Mouse (Mus musculus) midbrain, embryonic 16.5 days (tissue): ENCODE measurements around the gene Scyl3. TPM values are rescaled to one million over a fixed set of nuclear protein-coding genes. Genes with fewer than 3 reads are reported as not detected.
A peak's percentile ranks its signal among the peaks of the same experiment; 100 is the strongest.

Experiments
- ATAC-seq: fragments of 200-750 bp; cut with Nextera tagmentation; 2 replicates; pipeline ENCODE4 v1.8.0; 2017; ENCODE audit warnings: moderate TSS enrichment
- H3K27ac ChIP-seq: fragments of 300-500 bp; sonication (generic); 2 replicates; pipeline ENCODE4 v1.5.1; 2014; ENCODE audit warnings: mild to moderate bottlenecking, low read length, mixed read lengths
- H3K27me3 ChIP-seq: fragments of 300-500 bp; sonication (generic); 2 replicates; pipeline ENCODE4 v1.6.1; 2014; ENCODE audit warnings: low read depth, low read length, mixed read lengths; ENCODE audit not compliant: control insufficient read depth, insufficient read depth
- H3K36me3 ChIP-seq: fragments of 300-500 bp; sonication (generic); 2 replicates; pipeline ENCODE4 v1.6.1; 2014; ENCODE audit warnings: mild to moderate bottlenecking, low read length, moderate library complexity, mixed read lengths; ENCODE audit not compliant: control insufficient read depth, insufficient read depth
- H3K4me1 ChIP-seq: fragments of 300-500 bp; sonication (generic); 2 replicates; pipeline ENCODE4 v1.6.1; 2014; ENCODE audit warnings: mild to moderate bottlenecking, low read length, mixed read lengths; ENCODE audit not compliant: control insufficient read depth, insufficient read depth
- H3K4me2 ChIP-seq: fragments of 300-500 bp; sonication (generic); 2 replicates; pipeline ENCODE4 v1.6.1; 2014; ENCODE audit warnings: mild to moderate bottlenecking, low read length, mixed read lengths
- H3K4me3 ChIP-seq: fragments of 300-500 bp; sonication (generic); 2 replicates; pipeline ENCODE4 v1.5.1; 2014; ENCODE audit warnings: low read depth, mild to moderate bottlenecking, low read length, moderate library complexity, mixed read lengths
- H3K9ac ChIP-seq: fragments of 300-500 bp; sonication (generic); 2 replicates; pipeline ENCODE4 v1.6.1; 2014; ENCODE audit warnings: low read depth, low read length, mixed read lengths
- H3K9me3 ChIP-seq: fragments of 300-500 bp; sonication (generic); replicated peaks from 2 replicates; pipeline ENCODE4 v1.6.1; 2014; ENCODE audit warnings: mild to moderate bottlenecking, low read length, mixed read lengths; ENCODE audit not compliant: control insufficient read depth, poor library complexity, severe bottlenecking
- WGBS: fragments of 180-500 bp; shearing (Covaris S2); extraction: QIAGEN DNeasy Blood & Tissue Kit; methylation state at CpG from one replicate; pipeline ENCODE4 v1.1.7; 2014; 5-methylcytosine and 5-hydroxymethylcytosine counted together
- polyA plus RNA-seq: library from polyadenylated mRNA; unstranded; fragments of >200 nt; fragmentation: Nextera tagmentation; extraction: Ambion mirVana; gene quantifications from 2 replicates; pipeline ENCODE4 v1.2.1, GENCODE M21; 2015

Gene Scyl3
- polyA plus RNA-seq, 1 experiment from 2014 or later = 13.0 TPM

- Histone ChIP-seq H3K27me3 (no peaks in the 10 kb centered on the region), H3K4me3 (peak overlapping the region; percentile 95), H3K9ac (peak overlapping the region; percentile 95), H3K4me1 (peaks cover 17% of the 10 kb centered on the region), H3K36me3 (peaks cover 3% of the 10 kb centered on the region; the same call in 1 of the 2 replicates), H3K27ac (peak overlapping the region; percentile 89), H3K9me3 (no peaks in the 10 kb centered on the region), H3K4me2 (peak overlapping the region; percentile 90)
- 4% methylated on average over 12 of the region's 12 CpGs for WGBS
- no peak; the same call in 1 of the 2 replicates for ATAC-seq
These were observed 1.5 kb downstream of the Scyl3 start for GRCm38 (mm10) chr1:163930458-163930794.

DNA sequence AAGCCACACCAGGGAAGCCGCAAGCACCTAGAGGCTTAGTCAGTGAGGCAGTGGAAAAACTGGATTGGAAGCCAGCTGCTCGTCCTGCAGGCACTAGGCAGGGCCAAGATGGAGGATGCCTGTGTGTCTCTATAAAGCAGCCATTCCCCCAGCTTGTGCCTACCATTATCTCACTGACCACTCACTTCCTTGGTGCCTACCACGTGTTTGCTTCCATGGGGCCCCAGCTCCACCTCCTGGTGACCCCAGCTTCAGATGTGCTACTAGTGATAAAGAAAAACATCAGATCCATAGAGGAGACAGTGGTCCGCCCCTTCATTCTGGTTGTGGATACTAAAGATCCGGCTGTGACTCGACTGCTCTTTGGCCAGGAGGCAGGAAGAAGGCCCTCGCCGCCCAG, 2.9 kb downstream of the Scyl3 start:
- H3K4me2 ChIP-seq = no peak overlapping the region
- 84% methylated on average over 8 of the region's 8 CpGs for WGBS
- H3K9ac ChIP-seq = no peak overlapping the region
- peaks cover 3% of the 10 kb centered on the region; the same call in 1 of the 2 replicates for H3K36me3 ChIP-seq
- peaks cover 17% of the 10 kb centered on the region for H3K4me1 ChIP-seq
- H3K4me3 ChIP-seq = no peak overlapping the region
- H3K27ac ChIP-seq = no peak overlapping the region
- no peaks in the 10 kb centered on the region for H3K27me3 ChIP-seq
- H3K9me3 ChIP-seq = no peaks in the 10 kb centered on the region
- no peak for ATAC-seq

GRCm38 (mm10) chr1:163934591-163934990, 5.7 kb downstream of the Scyl3 start:
- H3K4me1 ChIP-seq = peaks cover 11% of the 10 kb centered on the region
- ATAC-seq = no peak
- no peak overlapping the region for H3K27ac ChIP-seq
- no peaks in the 10 kb centered on the region for H3K9me3 ChIP-seq
- no peak overlapping the region for H3K4me3 ChIP-seq
- H3K9ac ChIP-seq = no peak overlapping the region
- H3K4me2 ChIP-seq = no peak overlapping the region
- no peaks in the 10 kb centered on the region for H3K27me3 ChIP-seq
- peaks cover 8% of the 10 kb centered on the region for H3K36me3 ChIP-seq
- 96% methylated on average over 2 of the region's 2 CpGs for WGBS

DNA sequence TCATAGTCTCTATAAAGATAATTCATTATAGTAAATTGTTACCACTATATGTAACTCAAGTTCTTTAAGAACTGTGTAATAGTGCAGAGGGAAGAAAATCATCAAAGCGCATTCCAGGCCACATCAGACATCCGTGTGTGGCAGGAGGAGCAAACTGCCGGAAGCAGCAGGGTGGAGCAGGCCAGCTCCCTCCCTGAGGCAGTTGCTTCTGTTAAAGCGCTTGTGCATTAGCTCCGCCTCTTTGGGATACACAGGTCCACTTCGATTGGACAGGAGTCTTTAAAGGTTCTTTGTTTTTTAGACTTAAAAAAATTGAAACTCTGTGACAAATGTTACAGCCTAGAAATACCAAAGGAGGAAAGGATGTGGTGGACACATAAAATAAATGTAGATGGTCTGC, 13.2 kb downstream of the Scyl3 start:
- Histone ChIP-seq H3K36me3 (peaks cover 38% of the 10 kb centered on the region), H3K27me3 (no peaks in the 10 kb centered on the region), H3K9me3 (no peaks in the 10 kb centered on the region), H3K9ac (no peak overlapping the region), H3K4me3 (no peak overlapping the region), H3K4me2 (no peak overlapping the region), H3K27ac (no peak overlapping the region), H3K4me1 (no peaks in the 10 kb centered on the region)
- ATAC-seq = no peak
- 72% methylated on average over 6 of the region's 6 CpGs for WGBS

GRCm38 (mm10) chr1:163953396-163953795, 24.5 kb downstream of the Scyl3 start:
- H3K4me3 ChIP-seq = no peak overlapping the region
- H3K27ac ChIP-seq = no peak overlapping the region
- no peak overlapping the region for H3K9ac ChIP-seq
- H3K36me3 ChIP-seq = peaks cover 24% of the 10 kb centered on the region
- H3K4me2 ChIP-seq = no peak overlapping the region
- WGBS = 91% methylated on average over 2 of the region's 2 CpGs
- no peaks in the 10 kb centered on the region for H3K9me3 ChIP-seq
- H3K4me1 ChIP-seq = no peaks in the 10 kb centered on the region
- no peaks in the 10 kb centered on the region for H3K27me3 ChIP-seq
- no peak for ATAC-seq

DNA sequence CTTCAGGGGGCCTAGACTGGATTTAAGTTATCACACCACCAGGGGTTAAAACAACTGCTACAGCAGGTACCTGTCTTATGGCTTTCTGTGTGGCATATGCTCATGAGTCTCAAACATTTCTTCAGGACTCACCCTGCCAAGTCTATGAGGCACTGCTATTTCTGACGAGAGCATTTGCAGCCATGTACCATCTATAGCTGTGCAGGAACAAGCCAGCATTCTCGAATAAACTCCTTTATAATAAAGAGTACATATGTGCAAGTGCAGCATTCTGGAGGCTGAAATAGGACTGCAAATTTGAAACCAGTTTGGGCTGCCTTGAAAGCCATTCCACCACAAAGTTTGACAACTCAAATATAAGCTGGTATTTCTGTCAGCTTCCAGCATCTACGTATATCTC, 29.1 kb downstream of the Scyl3 start:
- H3K9ac ChIP-seq = no peak overlapping the region
- H3K4me1 ChIP-seq = no peaks in the 10 kb centered on the region
- H3K36me3 ChIP-seq = peaks cover 5% of the 10 kb centered on the region
- no peak for ATAC-seq
- no peak overlapping the region for H3K27ac ChIP-seq
- no peaks in the 10 kb centered on the region for H3K27me3 ChIP-seq
- no peak overlapping the region for H3K4me3 ChIP-seq
- H3K4me2 ChIP-seq = no peak overlapping the region
- WGBS = 90% methylated on average over 3 of the region's 3 CpGs
- no peaks in the 10 kb centered on the region for H3K9me3 ChIP-seq

GRCm38 (mm10) chr1:163964008-163964689, 35.2 kb downstream of the Scyl3 start:
- no peak for ATAC-seq
- WGBS = 94% methylated on average over 10 of the region's 10 CpGs
- H3K9ac ChIP-seq = no peak overlapping the region
- no peaks in the 10 kb centered on the region for H3K4me1 ChIP-seq
- H3K4me2 ChIP-seq = no peak overlapping the region
- H3K27ac ChIP-seq = no peak overlapping the region
- H3K4me3 ChIP-seq = no peak overlapping the region
- H3K9me3 ChIP-seq = no peaks in the 10 kb centered on the region
- no peaks in the 10 kb centered on the region for H3K36me3 ChIP-seq
- no peaks in the 10 kb centered on the region for H3K27me3 ChIP-seq

DNA sequence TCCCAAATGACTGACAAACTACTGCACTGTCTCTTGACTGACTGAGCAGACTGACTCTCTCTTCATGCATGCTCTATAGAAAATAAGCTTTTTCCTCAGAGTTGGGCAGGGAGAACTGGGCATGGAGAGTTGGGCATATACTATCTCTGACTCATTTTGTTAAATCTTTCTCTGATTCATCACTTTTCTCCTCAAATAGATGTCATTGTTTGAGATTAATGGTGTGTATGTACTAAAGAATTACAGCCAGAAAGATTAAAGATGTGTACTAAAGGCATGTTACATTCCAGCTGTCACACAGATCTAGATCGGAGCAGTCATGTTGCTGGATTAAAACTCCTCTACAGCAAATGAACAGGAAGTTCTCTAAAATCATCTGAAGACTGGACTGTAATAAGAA, 45.6 kb downstream of the Scyl3 start:
- Histone ChIP-seq H3K9me3 (no peaks in the 10 kb centered on the region), H3K4me2 (no peak overlapping the region), H3K36me3 (no peaks in the 10 kb centered on the region), H3K27ac (no peak overlapping the region), H3K4me3 (no peak overlapping the region), H3K4me1 (no peaks in the 10 kb centered on the region), H3K27me3 (no peaks in the 10 kb centered on the region), H3K9ac (no peak overlapping the region)
- no peak for ATAC-seq
- 96% methylated on average over 1 of the region's 1 CpGs for WGBS

GRCm38 (mm10) chr1:163975088-163975487, 46.2 kb downstream of the Scyl3 start:
- 96% methylated on average over 2 of the region's 2 CpGs for WGBS
- H3K36me3 ChIP-seq = no peaks in the 10 kb centered on the region
- H3K9ac ChIP-seq = no peak overlapping the region
- no peaks in the 10 kb centered on the region for H3K9me3 ChIP-seq
- H3K4me1 ChIP-seq = no peaks in the 10 kb centered on the region
- ATAC-seq = no peak
- no peak overlapping the region for H3K27ac ChIP-seq
- no peaks in the 10 kb centered on the region for H3K27me3 ChIP-seq
- no peak overlapping the region for H3K4me3 ChIP-seq
- no peak overlapping the region for H3K4me2 ChIP-seq
